Mouse (Mus musculus) Patski (cell line): ENCODE results near the gene Ppme1. TPM values are rescaled to one million over a fixed set of nuclear protein-coding genes. Genes with fewer than 3 reads are reported as not detected.

Experiments
- ATAC-seq: fragments of 100-300 bp; one replicate; pipeline ENCODE4 v1.8.0; 2021
- CTCF ChIA-PET: fragments of 350-600 bp; sonication (Branson Sonifier 250); formaldehyde crosslinking; loops from one replicate; lab custom pipeline; 2022; ENCODE audit warnings: inconsistent platforms; lab: Charles Lee
- POLR2A ChIA-PET: fragments of 350-600 bp; sonication (Branson Sonifier 250); formaldehyde crosslinking; loops from one replicate; lab custom pipeline; 2022; ENCODE audit warnings: antibody characterized with exemption, inconsistent platforms; lab: Charles Lee
- DNase-seq: peaks from one replicate; pipeline ENCODE4 v3.0.0-alpha.2; 2011; ENCODE audit warnings: low read depth, low spot score
- H3K27me3 ChIP-seq: fragments of 371-371 bp; one replicate; pipeline ENCODE4 v1.5.1; 2021
- CTCF ChIP-seq: fragments of 100-300 bp; IDR thresholded peaks from one replicate; pipeline ENCODE4 v1.5.1; 2021
- in situ Hi-C: fragments of 300-500 bp; cut with MboI; formaldehyde crosslinking; loops from 3 replicates; pipeline ENCODE4 v1.11.1; 2018; ENCODE audit warnings: low pct_unique_long_range_greater_than_20kb, mixed read lengths
- polyA plus RNA-seq: library from polyadenylated mRNA; unstranded; gene quantifications from one replicate; pipeline ENCODE4 v1.2.3, GENCODE M21; 2021

The Ppme1 gene
- polyA plus RNA-seq, 1 experiment from 2014 or later: 60.3 TPM

DNA sequence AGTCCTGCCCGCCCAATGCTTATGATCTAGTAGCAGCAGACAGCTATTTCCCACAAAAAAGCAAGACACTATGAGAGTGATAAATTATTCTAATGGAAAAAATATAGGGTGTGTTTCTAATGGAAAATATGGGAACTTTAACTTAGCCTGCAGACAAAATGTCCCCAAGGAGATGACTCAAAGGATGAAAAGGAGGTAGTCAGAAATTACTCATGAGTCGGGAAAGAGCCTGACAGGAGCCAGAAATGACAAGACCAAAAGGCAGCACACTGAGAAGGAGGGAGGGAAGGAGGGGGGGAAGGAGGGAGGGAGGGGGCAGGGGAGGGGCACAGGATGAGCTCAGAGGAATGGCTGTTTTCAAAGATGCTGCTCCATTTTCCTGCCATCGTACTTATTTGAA lies 90.5 kb downstream of the Ppme1 start:
- ATAC-seq (no peak), DNase-seq (no peak)
- peaks cover 8% of the 10 kb centered on the region for H3K27me3 ChIP-seq
- CTCF ChIA-PET: no interaction called here
- in situ Hi-C loops: loop anchor here (5.0 kb wide), 1 partner anchor 36 kb away; no protein-coding TSS in a partner anchor
- no peak for TF ChIP-seq CTCF
- POLR2A ChIA-PET: interaction anchor here (0.6 kb wide), 1 partner anchor 111 kb away, joined by 3 read pairs; no protein-coding TSS in a partner anchor

DNA sequence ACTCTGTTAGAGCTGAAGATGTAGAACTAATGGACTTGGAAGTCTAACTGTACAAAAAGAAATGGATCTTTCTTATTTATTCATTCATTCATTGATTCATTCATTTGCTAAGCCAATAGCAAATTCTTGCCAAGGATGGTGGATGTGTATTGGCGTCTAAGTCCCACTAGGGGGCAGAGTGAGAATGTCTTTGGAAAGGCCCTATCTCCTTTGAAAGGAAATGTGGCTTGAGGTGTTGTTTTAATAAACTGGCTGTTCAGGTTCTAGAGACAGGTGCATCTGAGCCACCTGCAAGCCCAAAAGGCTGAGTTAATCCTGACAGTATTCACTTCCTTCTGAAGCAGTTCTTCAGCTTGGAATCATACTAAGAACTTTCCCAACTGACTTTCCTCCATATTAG lies 92.3 kb downstream of the Ppme1 start:
- POLR2A ChIA-PET: interaction anchor here (1.1 kb wide), 1 partner anchor 38 kb away, joined by 4 read pairs; no protein-coding TSS in a partner anchor
- in situ Hi-C loops: loop anchor here (5.0 kb wide), 2 partner anchors 37 to 112 kb away; no protein-coding TSS in a partner anchor
- CTCF ChIA-PET: interaction anchor here (0.9 to 1.4 kb wide), 7 partner anchors 19 to 146 kb away, joined by 3 to 5 read pairs (median 3); no protein-coding TSS in a partner anchor
- peak; percentile 76 for TF ChIP-seq CTCF
- peaks cover 8% of the 10 kb centered on the region for H3K27me3 ChIP-seq
- no peak for ATAC-seq
- DNase-seq: no peak

Other genes starting within 250 kb of the Ppme1 start
- 5.1 TPM for gene Lipt2, start 213.0 kb downstream of the Ppme1 start, polyA plus RNA-seq
- gene Kcne3, start 195.8 kb downstream of the Ppme1 start, polyA plus RNA-seq: not detected
- gene Pgm2l1, start 144.9 kb downstream of the Ppme1 start, polyA plus RNA-seq: 0.76 TPM
- gene P4ha3, start 86.8 kb downstream of the Ppme1 start, polyA plus RNA-seq: 0.09 TPM
- gene C2cd3, start 74 bp downstream of the Ppme1 start, polyA plus RNA-seq: 27.0 TPM
- 0.06 TPM for gene Ucp3, start 100.7 kb upstream of the Ppme1 start, polyA plus RNA-seq
- gene Ucp2, start 121.0 kb upstream of the Ppme1 start, polyA plus RNA-seq: 47.7 TPM
- gene Dnajb13, start 142.7 kb upstream of the Ppme1 start, polyA plus RNA-seq: 0.05 TPM
- 12.6 TPM for gene Coa4, start 164.8 kb upstream of the Ppme1 start, polyA plus RNA-seq
- gene Rab6a, start 235.1 kb upstream of the Ppme1 start, polyA plus RNA-seq: 93.1 TPM
- 25.3 TPM for gene Mrpl48, start 236.0 kb upstream of the Ppme1 start, polyA plus RNA-seq